Mouse (Mus musculus): ENCODE data around the gene Wdr73. TPM values are rescaled to one million over a fixed set of nuclear protein-coding genes. Genes with fewer than 3 reads are reported as not detected.

Gene Wdr73
- polyA plus RNA-seq, 1 experiment = 15.1 TPM

GRCm38 (mm10) chr7:80904921-80905515 lies 3.9 kb upstream of the Wdr73 start, which contains the start of gene Nmb:
Gene Nmb, minus strand, starts transcription at chr7:80905076.
- Histone ChIP-seq H3ac (ENCODE audit: control insufficient read depth, insufficient read length) (no peak within 1 kb of the TSS), H3K4me3 (no peak within 1 kb of the TSS), H3K36me3 (ENCODE audit: control insufficient read depth, insufficient read depth) (no peaks in the 10 kb centered on the region), H3K27me3 (ENCODE audit: control insufficient read depth, insufficient read depth, insufficient read length) (no peaks in the 10 kb centered on the region), H3K79me2 (ENCODE audit: control insufficient read depth, insufficient read depth) (no peaks in the 10 kb centered on the region), H3K4me2 (ENCODE audit: low read depth) (peak within 1 kb of the TSS; percentile 72)
- peak; percentile 33 for TF ChIP-seq POLR2AphosphoS2 (IDR thresholded peaks at IDR 0.05; ENCODE audit: insufficient read length, low read depth)
- TF ChIP-seq MYOD1 (IDR thresholded peaks at IDR 0.05; ENCODE audit: control insufficient read depth in 1 of 3, insufficient read length in 2 of 3, low read depth in 2 of 3) = no peak

GRCm38 (mm10) chr7:80903625-80904422 lies 2.8 kb upstream of the Wdr73 start:
- TF ChIP-seq MAX (IDR thresholded peaks at IDR 0.05; ENCODE audit: low read depth) (no peak), USF1 (IDR thresholded peaks at IDR 0.05; ENCODE audit: low read depth) (no peak), POLR2AphosphoS2 (IDR thresholded peaks at IDR 0.05; ENCODE audit: insufficient read length, low read depth) (no peak), SRF (IDR thresholded peaks at IDR 0.05; ENCODE audit: control insufficient read depth, insufficient read length, low read depth) (no peak), POLR2A (IDR thresholded peaks at IDR 0.05; ENCODE audit: insufficient read length, low read depth) (no peak), TCF3 (IDR thresholded peaks at IDR 0.05; ENCODE audit: insufficient read length, low read depth) (no peak), CEBPB (IDR thresholded peaks at IDR 0.05; ENCODE audit: insufficient read depth, poor library complexity, severe bottlenecking) (no peak), REST (IDR thresholded peaks at IDR 0.05; ENCODE audit: insufficient read depth, insufficient read length) (no peak), TCF12 (IDR thresholded peaks at IDR 0.05; ENCODE audit: insufficient read depth, poor library complexity, severe bottlenecking) (no peak), MYOD1 (IDR thresholded peaks at IDR 0.05; ENCODE audit: control insufficient read depth in 1 of 3, insufficient read length in 2 of 3, low read depth in 2 of 3) (no peak)
- no peaks in the 10 kb centered on the region for H3K79me2 ChIP-seq (ENCODE audit: control insufficient read depth, insufficient read depth)
- no peak overlapping the region for H3K4me3 ChIP-seq
- no peaks in the 10 kb centered on the region for H3K27me3 ChIP-seq (ENCODE audit: control insufficient read depth, insufficient read depth, insufficient read length)
- no peaks in the 10 kb centered on the region for H3K36me3 ChIP-seq (ENCODE audit: control insufficient read depth, insufficient read depth)
- H3ac ChIP-seq (ENCODE audit: control insufficient read depth, insufficient read length) = no peak overlapping the region
- no peak overlapping the region for H3K4me2 ChIP-seq (ENCODE audit: low read depth)

DNA sequence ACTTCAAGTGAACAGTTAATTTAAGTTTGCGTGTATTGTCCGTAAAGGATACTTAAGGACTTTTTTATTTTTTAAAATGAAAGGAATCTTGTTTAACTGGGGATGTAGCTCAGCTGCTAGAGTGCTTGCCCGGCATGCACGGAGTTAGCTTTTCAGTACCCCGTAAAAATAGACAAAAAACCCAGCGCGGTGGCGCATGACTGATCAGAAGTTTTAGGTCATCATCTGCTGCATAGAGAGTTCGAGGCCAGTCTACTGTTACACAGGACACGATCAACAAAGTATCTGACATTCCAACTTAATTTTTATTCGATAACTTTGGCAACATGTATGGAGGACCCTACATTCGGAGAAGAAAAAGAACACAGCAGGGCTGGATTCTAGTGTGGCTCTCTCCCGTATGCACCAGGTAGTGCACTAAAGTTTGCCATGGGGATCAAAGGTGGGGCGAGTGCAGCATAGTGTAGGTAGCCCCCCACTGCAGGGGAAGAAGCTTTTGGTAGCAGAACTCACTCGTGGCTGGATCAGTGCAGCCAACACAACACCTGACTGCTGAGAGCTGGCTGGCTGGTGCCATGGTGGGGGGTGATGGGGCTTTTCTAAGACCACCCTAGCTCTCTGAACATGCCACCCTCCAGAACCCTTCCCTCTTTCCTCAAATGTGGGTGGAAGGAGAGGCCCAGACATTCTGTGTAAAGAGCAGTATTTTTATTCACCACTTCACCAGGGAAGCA lies 639 bp upstream of the Wdr73 start:
- H3ac ChIP-seq (ENCODE audit: control insufficient read depth, insufficient read length) = peak overlapping the region; percentile 62
- no peaks in the 10 kb centered on the region for H3K36me3 ChIP-seq (ENCODE audit: control insufficient read depth, insufficient read depth)
- no peaks in the 10 kb centered on the region for H3K27me3 ChIP-seq (ENCODE audit: control insufficient read depth, insufficient read depth, insufficient read length)
- no peaks in the 10 kb centered on the region for H3K79me2 ChIP-seq (ENCODE audit: control insufficient read depth, insufficient read depth)
- no peak for TF ChIP-seq USF1 (IDR thresholded peaks at IDR 0.05; ENCODE audit: low read depth)
- H3K4me3 ChIP-seq = peak overlapping the region; percentile 69
- peak overlapping the region; percentile 93 for H3K4me2 ChIP-seq (ENCODE audit: low read depth)

- Histone ChIP-seq H3ac (ENCODE audit: control insufficient read depth, insufficient read length) (no peak overlapping the region), H3K4me2 (ENCODE audit: low read depth) (no peak overlapping the region), H3K27me3 (ENCODE audit: control insufficient read depth, insufficient read depth, insufficient read length) (no peaks in the 10 kb centered on the region), H3K79me2 (ENCODE audit: control insufficient read depth, insufficient read depth) (no peaks in the 10 kb centered on the region), H3K36me3 (ENCODE audit: control insufficient read depth, insufficient read depth) (peaks cover 8% of the 10 kb centered on the region), H3K4me3 (no peak overlapping the region)
- TF ChIP-seq REST (IDR thresholded peaks at IDR 0.05; ENCODE audit: insufficient read depth, insufficient read length) (no peak), SRF (IDR thresholded peaks at IDR 0.05; ENCODE audit: control insufficient read depth, insufficient read length, low read depth) (no peak), MYOD1 (IDR thresholded peaks at IDR 0.05; ENCODE audit: control insufficient read depth in 1 of 3, insufficient read length in 2 of 3, low read depth in 2 of 3) (no peak), USF1 (IDR thresholded peaks at IDR 0.05; ENCODE audit: low read depth) (no peak), TCF12 (IDR thresholded peaks at IDR 0.05; ENCODE audit: insufficient read depth, poor library complexity, severe bottlenecking) (no peak), MYOG (IDR thresholded peaks at IDR 0.05; ENCODE audit: control insufficient read depth in 1 of 3, insufficient read depth in 1 of 3, insufficient read length in 2 of 3, low read depth in 2 of 3) (no peak), CEBPB (IDR thresholded peaks at IDR 0.05; ENCODE audit: insufficient read depth, poor library complexity, severe bottlenecking) (no peak), E2F4 (IDR thresholded peaks at IDR 0.05; ENCODE audit: insufficient read depth) (no peak), MAX (IDR thresholded peaks at IDR 0.05; ENCODE audit: low read depth) (no peak), POLR2AphosphoS2 (IDR thresholded peaks at IDR 0.05; ENCODE audit: insufficient read length, low read depth) (no peak), POLR2A (IDR thresholded peaks at IDR 0.05; ENCODE audit: insufficient read length, low read depth) (no peak), TCF3 (IDR thresholded peaks at IDR 0.05; ENCODE audit: insufficient read length, low read depth) (no peak)
Measured at GRCm38 (mm10) chr7:80897721-80898120, 3.3 kb downstream of the Wdr73 start.

GRCm38 (mm10) chr7:80897134-80897533 lies 3.9 kb downstream of the Wdr73 start:
- no peaks in the 10 kb centered on the region for H3K79me2 ChIP-seq (ENCODE audit: control insufficient read depth, insufficient read depth)
- no peaks in the 10 kb centered on the region for H3K27me3 ChIP-seq (ENCODE audit: control insufficient read depth, insufficient read depth, insufficient read length)
- no peak overlapping the region for H3K4me2 ChIP-seq (ENCODE audit: low read depth)
- H3K4me3 ChIP-seq = no peak overlapping the region
- no peak for TF ChIP-seq MYOG (IDR thresholded peaks at IDR 0.05; ENCODE audit: control insufficient read depth in 1 of 3, insufficient read depth in 1 of 3, insufficient read length in 2 of 3, low read depth in 2 of 3)
- no peak for TF ChIP-seq CEBPB (IDR thresholded peaks at IDR 0.05; ENCODE audit: insufficient read depth, poor library complexity, severe bottlenecking)
- TF ChIP-seq TCF12 (IDR thresholded peaks at IDR 0.05; ENCODE audit: insufficient read depth, poor library complexity, severe bottlenecking) = no peak
- no peak for TF ChIP-seq E2F4 (IDR thresholded peaks at IDR 0.05; ENCODE audit: insufficient read depth)
- no peak for TF ChIP-seq SRF (IDR thresholded peaks at IDR 0.05; ENCODE audit: control insufficient read depth, insufficient read length, low read depth)
- no peak for TF ChIP-seq POLR2A (IDR thresholded peaks at IDR 0.05; ENCODE audit: insufficient read length, low read depth)
- no peak for TF ChIP-seq POLR2AphosphoS2 (IDR thresholded peaks at IDR 0.05; ENCODE audit: insufficient read length, low read depth)
- no peak for TF ChIP-seq MYOD1 (IDR thresholded peaks at IDR 0.05; ENCODE audit: control insufficient read depth in 1 of 3, insufficient read length in 2 of 3, low read depth in 2 of 3)
- no peak for TF ChIP-seq TCF3 (IDR thresholded peaks at IDR 0.05; ENCODE audit: insufficient read length, low read depth)
- no peak for TF ChIP-seq USF1 (IDR thresholded peaks at IDR 0.05; ENCODE audit: low read depth)
- no peak for TF ChIP-seq REST (IDR thresholded peaks at IDR 0.05; ENCODE audit: insufficient read depth, insufficient read length)
- TF ChIP-seq MAX (IDR thresholded peaks at IDR 0.05; ENCODE audit: low read depth) = no peak
- no peak overlapping the region for H3ac ChIP-seq (ENCODE audit: control insufficient read depth, insufficient read length)
- peaks cover 10% of the 10 kb centered on the region for H3K36me3 ChIP-seq (ENCODE audit: control insufficient read depth, insufficient read depth)

Measured in myocyte (in vitro differentiated cells).